8 mouse cellular contexts compared by ENCODE assay signal in the genomic region with DNA sequence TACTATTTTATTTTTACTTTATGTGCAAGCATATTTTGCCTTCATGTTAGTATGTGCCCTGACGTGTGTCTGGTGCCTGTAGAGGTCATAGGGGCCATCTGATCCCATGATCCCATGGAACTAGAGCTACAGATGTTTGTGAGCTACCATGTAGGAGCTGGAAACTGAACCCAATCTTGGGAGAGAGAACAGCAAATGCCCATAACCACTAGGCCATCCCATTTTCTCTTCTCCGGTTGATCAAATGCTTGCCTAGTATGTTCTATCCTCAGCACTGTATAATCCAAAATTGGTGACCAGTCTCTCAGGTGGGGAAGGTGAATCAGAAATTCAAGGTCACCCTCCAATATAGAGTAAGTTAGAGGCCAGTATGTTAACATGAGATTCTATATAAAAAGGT. TPM values are rescaled to one million over a fixed set of nuclear protein-coding genes. Genes with fewer than 3 reads are reported as not detected.
A peak's percentile ranks its signal among the peaks of the same experiment; 100 is the strongest.
DNase-seq lines count a peak whose midpoint lies in the region; ATAC-seq and TF ChIP-seq lines count a peak whose summit lies in the region.
"Had no signal": no experiment of that assay in that cellular context is flagged by ENCODE, and none has a peak within 500 bp of the region (broad histone marks: within the 10 kb centered on the region; RNA-seq: fewer than 3 reads in every experiment).

No protein-coding gene starts in this region.

- no peak overlapping the region for H3K27ac ChIP-seq in lung, embryonic 16.5 days (ENCODE audit: low read length)
- H3K27ac ChIP-seq in hindbrain, embryonic 10.5 days, result peak overlapping the region; percentile 91
- no peak overlapping the region for H3K27ac ChIP-seq in liver, embryonic 15.5 days (replicated peaks)
- H3K27ac ChIP-seq in stomach, postnatal 0 days (replicated peaks), result no peak overlapping the region

- TF ChIP-seq CTCF in stomach, postnatal 0 days (IDR thresholded peaks at IDR 0.05; ENCODE audit: low read depth), result no peak

- TF ChIP-seq EP300 in stomach, postnatal 0 days (optimal IDR thresholded peaks at IDR 0.05), result no peak

- H3K9ac ChIP-seq in lung, embryonic 16.5 days (ENCODE audit: low read length), result no peak overlapping the region; the same call in 1 of the 2 replicates
- no peak overlapping the region for H3K9ac ChIP-seq in liver, embryonic 15.5 days
- H3K9ac ChIP-seq in stomach, postnatal 0 days (ENCODE audit: low read length), result no peak overlapping the region

- no peaks in the 10 kb centered on the region for H3K27me3 ChIP-seq in lung, embryonic 16.5 days (ENCODE audit: control insufficient read depth, insufficient read depth, low read depth, low read length)
- no peaks in the 10 kb centered on the region for H3K27me3 ChIP-seq in hindbrain, embryonic 10.5 days (ENCODE audit: insufficient read depth, poor library complexity, severe bottlenecking)
- no peaks in the 10 kb centered on the region for H3K27me3 ChIP-seq in liver, embryonic 15.5 days
- no peaks in the 10 kb centered on the region for H3K27me3 ChIP-seq in stomach, postnatal 0 days (ENCODE audit: control insufficient read depth, insufficient read depth, low read length)

- no peak for ATAC-seq in lung, embryonic 16.5 days (ENCODE audit: low read depth)
- ATAC-seq in liver, embryonic 15.5 days (ENCODE audit: insufficient read depth), result no peak
- no peak for ATAC-seq in stomach, postnatal 0 days (ENCODE audit: low FRiP score, low TSS enrichment)

- H3K4me2 ChIP-seq in lung, embryonic 16.5 days (ENCODE audit: low read depth, low read length), result peak overlapping the region; percentile 61; the same call in 1 of the 2 replicates
- peak overlapping the region; percentile 89 for H3K4me2 ChIP-seq in liver, embryonic 15.5 days
- peak overlapping the region; percentile 57 for H3K4me2 ChIP-seq in stomach, postnatal 0 days (replicated peaks; ENCODE audit: low read depth)

- H3K36me3 ChIP-seq in lung, embryonic 16.5 days (ENCODE audit: control insufficient read depth, insufficient read depth, low read length), result no peaks in the 10 kb centered on the region
- H3K36me3 ChIP-seq in hindbrain, embryonic 10.5 days, result no peaks in the 10 kb centered on the region
- H3K36me3 ChIP-seq in liver, embryonic 15.5 days (replicated peaks), result no peaks in the 10 kb centered on the region
- H3K36me3 ChIP-seq in stomach, postnatal 0 days (ENCODE audit: control insufficient read depth, insufficient read depth, low read length), result no peaks in the 10 kb centered on the region

- H3K4me1 ChIP-seq in lung, embryonic 16.5 days (replicated peaks; ENCODE audit: control insufficient read depth, insufficient read depth, low read length), result peaks cover 11% of the 10 kb centered on the region
- H3K4me1 ChIP-seq in hindbrain, embryonic 10.5 days (replicated peaks), result peaks cover 30% of the 10 kb centered on the region
- peaks cover 57% of the 10 kb centered on the region for H3K4me1 ChIP-seq in liver, embryonic 15.5 days (replicated peaks)
- no peaks in the 10 kb centered on the region for H3K4me1 ChIP-seq in stomach, postnatal 0 days (replicated peaks; ENCODE audit: control insufficient read depth, insufficient read depth)

- no peak for DNase-seq in lung, postnatal 10 days
- no peak for DNase-seq in hindbrain, embryonic 10.5 days (ENCODE audit: low spot score)
- no peak for DNase-seq in stomach, postnatal 0 days (ENCODE audit: low spot score)
- no peak for DNase-seq in frontal cortex, postnatal 36 days (ENCODE audit: low spot score in 2 of 2)
- no peak for DNase-seq in left cerebral cortex, adult 11 months (ENCODE audit: low spot score)
- DNase-seq: gastrocnemius, adult 2 months had no signal

- no peaks in the 10 kb centered on the region for H3K9me3 ChIP-seq in lung, embryonic 16.5 days (ENCODE audit: control insufficient read depth, low read length)
- H3K9me3 ChIP-seq in hindbrain, embryonic 10.5 days, result no peaks in the 10 kb centered on the region
- no peaks in the 10 kb centered on the region for H3K9me3 ChIP-seq in liver, embryonic 15.5 days (replicated peaks)
- H3K9me3 ChIP-seq in stomach, postnatal 0 days (ENCODE audit: control insufficient read depth, low read length), result no peaks in the 10 kb centered on the region

- 73% methylated on average over 2 of the region's 2 CpGs for WGBS in lung, embryonic 16.5 days
- WGBS in hindbrain, embryonic 10.5 days, result 74% methylated on average over 2 of the region's 2 CpGs
- 71% methylated on average over 2 of the region's 2 CpGs for WGBS in liver, embryonic 15.5 days (ENCODE audit: insufficient replicate concordance)
- 69% methylated on average over 2 of the region's 2 CpGs for WGBS in stomach, postnatal 0 days

- H3K4me3 ChIP-seq in lung, embryonic 16.5 days (ENCODE audit: low read length), result 0 out of 2 replicates have a peak overlapping the region, but pooled peaks have one; percentile 76
- H3K4me3 ChIP-seq in hindbrain, embryonic 10.5 days, result peak overlapping the region; percentile 81
- H3K4me3 ChIP-seq in liver, embryonic 15.5 days (replicated peaks), result peak overlapping the region; percentile 98
- H3K4me3 ChIP-seq in stomach, postnatal 0 days (ENCODE audit: low read depth, low read length), result no peak overlapping the region

RNA-seq across cellular contexts. Expression of a gene that starts 2.7 kb away (rescaled TPM):
- polyA plus RNA-seq in lung, embryonic 16.5 days (2015; fragmentation: Nextera tagmentation; extraction: Ambion mirVana), result 9.8 and 12.7 TPM in 2 replicates
- polyA plus RNA-seq in hindbrain, embryonic 10.5 days (2016; fragmentation: Nextera tagmentation; extraction: Ambion mirVana), result 11.8 and 19.0 TPM in 2 replicates
- 3.3 and 4.2 TPM in 2 replicates for polyA plus RNA-seq in liver, embryonic 15.5 days (2015; fragmentation: Nextera tagmentation; extraction: Ambion mirVana)
- polyA plus RNA-seq in stomach, postnatal 0 days (2015; fragmentation: Nextera tagmentation; extraction: Ambion mirVana), result 1.9 and 2.2 TPM in 2 replicates

RNA-seq across cellular contexts. Expression of a gene that starts 2.9 kb away (rescaled TPM):
- polyA plus RNA-seq in lung, embryonic 16.5 days (2015; fragmentation: Nextera tagmentation; extraction: Ambion mirVana), result 7.7 and 8.1 TPM in 2 replicates
- 1.7 and 2.0 TPM in 2 replicates for polyA plus RNA-seq in hindbrain, embryonic 10.5 days (2016; fragmentation: Nextera tagmentation; extraction: Ambion mirVana)
- polyA plus RNA-seq in liver, embryonic 15.5 days (2015; fragmentation: Nextera tagmentation; extraction: Ambion mirVana), result 1.1 and 1.7 TPM in 2 replicates
- 6.6 and 7.2 TPM in 2 replicates for polyA plus RNA-seq in stomach, postnatal 0 days (2015; fragmentation: Nextera tagmentation; extraction: Ambion mirVana)
